Mouse (Mus musculus): ENCODE measurements around the gene Trmt10a.
A peak's percentile ranks its signal among the peaks of the same experiment; 100 is the strongest.

DNA sequence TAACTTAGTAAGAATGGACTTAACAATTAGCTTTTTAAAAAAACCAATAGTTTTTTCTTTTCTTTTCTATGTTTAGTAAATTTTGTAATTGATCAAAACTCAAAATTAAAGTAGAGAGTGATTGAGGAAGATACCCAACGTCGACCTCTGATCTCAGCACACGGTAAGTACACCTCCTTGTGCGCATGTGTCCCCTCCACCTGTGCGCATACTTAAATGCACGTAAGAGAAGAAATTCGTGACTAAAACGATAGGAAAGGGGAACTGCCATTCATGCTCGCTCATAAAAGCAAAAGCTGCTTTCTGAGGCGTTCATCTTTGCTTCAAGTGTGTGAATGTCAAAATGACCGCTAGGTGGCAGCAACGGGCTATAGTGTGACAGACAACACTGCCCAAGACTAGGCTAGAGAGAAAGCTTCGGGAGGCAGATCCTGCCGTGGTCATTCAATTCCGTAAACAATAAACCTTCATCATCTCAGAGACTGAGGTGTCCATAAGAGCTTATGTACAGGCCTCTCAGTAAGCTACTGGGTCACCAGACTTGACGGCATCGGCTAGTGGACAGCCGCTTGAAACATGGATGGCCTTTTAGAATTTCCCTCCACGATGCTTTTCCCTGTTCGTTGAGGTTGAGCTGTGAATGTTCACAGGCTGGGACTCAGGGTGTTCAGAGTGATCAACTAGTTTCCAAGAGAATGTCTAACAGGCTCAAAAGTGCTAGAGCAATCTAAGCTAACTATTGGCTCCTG, 54.9 kb downstream of the Trmt10a start:
- no peak for TF ChIP-seq POLR2A (IDR thresholded peaks at IDR 0.05; ENCODE audit: insufficient read depth, low read depth, low read length)
- TF ChIP-seq CTCF (IDR thresholded peaks at IDR 0.05) = peak; percentile 96
